Mouse (Mus musculus): ENCODE data around the gene Fam43b. TPM values are rescaled to one million over a fixed set of nuclear protein-coding genes. Genes with fewer than 3 reads are reported as not detected.
A peak's percentile ranks its signal among the peaks of the same experiment; 100 is the strongest.

Fam43b gene
- total and polyA plus RNA-seq, 3 experiments, result not detected

DNA sequence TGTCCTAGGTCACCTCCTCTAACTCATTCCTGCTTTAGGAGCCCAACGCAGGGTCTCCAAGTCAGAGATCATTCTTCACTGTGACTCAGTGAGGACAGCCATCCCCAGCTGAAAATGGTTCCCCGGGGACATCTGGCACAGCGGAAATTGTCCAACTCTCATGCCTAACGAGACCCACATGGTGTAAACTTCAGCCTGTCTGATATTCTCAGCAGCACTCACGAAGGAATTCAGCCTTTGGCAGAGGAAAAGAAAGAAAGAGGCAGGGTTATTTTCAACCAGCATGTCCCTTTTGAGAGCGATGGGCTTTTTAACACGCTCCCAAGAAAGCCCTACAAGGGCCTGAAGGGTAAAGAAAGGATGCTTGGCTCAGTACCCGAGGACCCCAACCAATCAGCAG, 35.0 kb upstream of the Fam43b start:
- H3K4me1 ChIP-seq (ENCODE audit: control insufficient read depth in 1 of 2, insufficient read depth in 2 of 2), result peaks cover 8 to 29% of the 10 kb centered on the region in 2 experiments
- TF ChIP-seq RAD21 (IDR thresholded peaks at IDR 0.05; ENCODE audit: low read depth, low read length) (no peak), MYC (IDR thresholded peaks at IDR 0.05; ENCODE audit: low read depth, low read length) (no peak), ELF1 (IDR thresholded peaks at IDR 0.05; ENCODE audit: low read depth, low read length) (no peak), EP300 (IDR thresholded peaks at IDR 0.05; ENCODE audit: low read length) (no peak)
- DNase-seq (ENCODE audit: extremely low read depth), result no peak
- H3K79me2 ChIP-seq (replicated peaks; ENCODE audit: control insufficient read depth, extremely low read depth, insufficient read depth, poor library complexity, severe bottlenecking), result peaks cover 15% of the 10 kb centered on the region
- H3K9me3 ChIP-seq (replicated peaks; ENCODE audit: low read length), result no peaks in the 10 kb centered on the region
- no peak overlapping the region for H3K9ac ChIP-seq (ENCODE audit: insufficient read depth, low read depth)
- H3K27ac ChIP-seq (ENCODE audit: insufficient read depth, low read depth), result no peak overlapping the region
- dilution Hi-C loops (cut with MboI; ENCODE audit: extremely low pct_ligation_motif_present, extremely low pct_unique_long_range_greater_than_20kb, low sequenced_read_pairs), result no loop called here
- in situ Hi-C loops (cut with MboI; ENCODE audit: low pct_ligation_motif_present, low pct_unique_long_range_greater_than_20kb, low sequenced_read_pairs), result loop anchor here (5.0 kb wide), 1 partner anchor 114 kb away; no protein-coding TSS in a partner anchor
- H3K36me3 ChIP-seq (replicated peaks in 1 of 2; ENCODE audit: control insufficient read depth in 1 of 2, insufficient read depth in 1 of 2, low read length in 1 of 2), result peaks cover 0 to 5% of the 10 kb centered on the region in 2 experiments
- peaks cover 62% of the 10 kb centered on the region for H3K27me3 ChIP-seq (replicated peaks)
- no peak overlapping the region for H3K4me2 ChIP-seq (ENCODE audit: insufficient read depth, low read depth, poor library complexity, severe bottlenecking)
- H3K4me3 ChIP-seq (replicated peaks in 1 of 3; ENCODE audit: low read depth in 2 of 3, low read length in 2 of 3, poor library complexity in 1 of 3), result no peak overlapping the region

DNA sequence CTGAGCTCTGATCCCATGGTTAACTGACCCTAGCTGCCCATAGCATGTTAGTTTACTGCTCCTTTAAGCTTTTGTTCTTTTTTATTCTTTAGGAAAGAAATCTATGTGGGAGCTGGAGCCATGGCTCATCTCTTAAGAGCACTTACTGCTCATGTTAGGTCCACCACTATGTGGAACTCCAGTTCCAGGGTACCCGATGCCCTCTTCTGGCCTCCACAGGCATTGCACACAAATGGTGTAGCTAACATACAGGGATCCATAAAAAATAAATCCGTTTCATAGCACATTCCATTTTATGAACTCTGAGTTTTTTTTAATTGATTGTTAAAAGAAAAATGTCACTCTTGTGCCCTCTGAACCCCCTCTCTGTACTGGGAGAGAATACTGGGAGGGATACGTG, 33.5 kb upstream of the Fam43b start:
- H3K36me3 ChIP-seq (replicated peaks in 1 of 2; ENCODE audit: control insufficient read depth in 1 of 2, insufficient read depth in 1 of 2, low read length in 1 of 2), result no peaks in the 10 kb centered on the region
- peaks cover 69% of the 10 kb centered on the region for H3K27me3 ChIP-seq (replicated peaks)
- in situ Hi-C loops (cut with MboI; ENCODE audit: low pct_ligation_motif_present, low pct_unique_long_range_greater_than_20kb, low sequenced_read_pairs), result loop anchor here (5.0 kb wide), 1 partner anchor 112 kb away; no protein-coding TSS in a partner anchor
- no peaks in the 10 kb centered on the region for H3K9me3 ChIP-seq (replicated peaks; ENCODE audit: low read length)
- dilution Hi-C loops (cut with MboI; ENCODE audit: extremely low pct_ligation_motif_present, extremely low pct_unique_long_range_greater_than_20kb, low sequenced_read_pairs), result no loop called here
- no peak overlapping the region for H3K4me2 ChIP-seq (ENCODE audit: insufficient read depth, low read depth, poor library complexity, severe bottlenecking)
- peaks cover under 1% of the 10 kb centered on the region; the same call in 1 of the 2 replicates for H3K79me2 ChIP-seq (replicated peaks; ENCODE audit: control insufficient read depth, extremely low read depth, insufficient read depth, poor library complexity, severe bottlenecking)
- TF ChIP-seq CTCF (conservative IDR thresholded peaks at IDR 0.05 in 1 of 2, IDR thresholded peaks at IDR 0.05 in 1 of 2; ENCODE audit: low read depth in 2 of 2, low read length in 2 of 2) (peak; percentile 62 to 72), ZKSCAN1 (IDR thresholded peaks at IDR 0.05; ENCODE audit: borderline replicate concordance, low read depth, low read length) (no peak), SMC3 (IDR thresholded peaks at IDR 0.05; ENCODE audit: low read depth, low read length) (peak; percentile 47), RAD21 (IDR thresholded peaks at IDR 0.05; ENCODE audit: low read depth, low read length) (peak; percentile 50)
- peaks cover 5 to 23% of the 10 kb centered on the region in 2 experiments for H3K4me1 ChIP-seq (ENCODE audit: control insufficient read depth in 1 of 2, insufficient read depth in 2 of 2)
- H3K27ac ChIP-seq (ENCODE audit: insufficient read depth, low read depth), result no peak overlapping the region
- DNase-seq (ENCODE audit: extremely low read depth), result peak; percentile 49
- no peak overlapping the region for H3K9ac ChIP-seq (ENCODE audit: insufficient read depth, low read depth)
- H3K4me3 ChIP-seq (replicated peaks in 1 of 3; ENCODE audit: low read depth in 2 of 3, low read length in 2 of 3, poor library complexity in 1 of 3), result no peak overlapping the region

DNA sequence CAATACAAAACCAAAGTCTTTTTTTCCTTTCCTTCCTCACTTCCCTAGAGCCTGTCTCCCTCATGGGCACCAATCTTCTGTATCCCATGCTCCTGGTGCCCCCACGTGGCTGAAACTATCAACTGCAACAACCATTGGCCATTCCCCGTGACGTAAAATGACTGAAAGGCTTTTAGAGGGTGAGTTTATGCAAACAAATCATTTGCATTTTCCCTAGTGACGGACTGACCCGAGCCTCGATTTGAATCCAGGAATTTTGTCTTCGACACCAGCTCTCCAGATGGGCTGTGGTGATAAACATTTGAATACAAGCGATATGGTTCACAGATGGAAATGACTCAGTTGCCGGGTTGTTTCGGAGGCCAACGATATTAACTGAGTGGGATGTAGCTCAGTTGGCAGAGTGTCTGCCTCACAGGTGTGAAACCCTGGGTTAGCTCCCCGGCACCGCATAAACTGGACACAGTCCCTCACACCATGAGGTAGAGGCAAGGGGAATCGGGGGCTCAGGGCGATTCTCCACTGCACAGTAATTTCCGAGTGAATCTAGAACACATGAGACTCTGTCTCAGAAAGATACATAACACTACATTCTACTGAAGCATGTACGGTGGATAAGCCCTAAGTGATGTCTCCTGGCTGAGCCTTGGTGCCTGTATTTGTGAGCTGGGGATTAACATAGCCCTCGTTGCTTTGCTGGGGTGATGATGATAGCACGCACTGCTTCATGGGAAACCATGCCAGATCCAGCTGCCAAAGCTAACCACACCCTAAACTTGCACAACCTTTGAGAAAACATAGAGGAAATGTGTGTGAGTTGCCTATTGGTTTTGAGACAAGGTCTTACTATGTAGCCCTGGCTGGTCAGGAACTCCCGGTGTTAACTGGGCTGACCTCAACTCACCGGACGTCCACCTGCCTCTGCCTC, 30.7 kb upstream of the Fam43b start:
- peaks cover 78% of the 10 kb centered on the region for H3K27me3 ChIP-seq (replicated peaks)
- peak overlapping the region; percentile 72 for H3K4me2 ChIP-seq (ENCODE audit: insufficient read depth, low read depth, poor library complexity, severe bottlenecking)
- peak; percentile 89 for DNase-seq (ENCODE audit: extremely low read depth)
- no peak overlapping the region for H3K27ac ChIP-seq (ENCODE audit: insufficient read depth, low read depth)
- H3K79me2 ChIP-seq (replicated peaks; ENCODE audit: control insufficient read depth, extremely low read depth, insufficient read depth, poor library complexity, severe bottlenecking), result no peaks in the 10 kb centered on the region
- no peak overlapping the region for H3K4me3 ChIP-seq (replicated peaks in 1 of 3; ENCODE audit: low read depth in 2 of 3, low read length in 2 of 3, poor library complexity in 1 of 3)
- H3K4me1 ChIP-seq (ENCODE audit: control insufficient read depth in 1 of 2, insufficient read depth in 2 of 2), result peaks cover 5 to 18% of the 10 kb centered on the region in 2 experiments
- dilution Hi-C loops (cut with MboI; ENCODE audit: extremely low pct_ligation_motif_present, extremely low pct_unique_long_range_greater_than_20kb, low sequenced_read_pairs), result no loop called here
- no peak overlapping the region for H3K9ac ChIP-seq (ENCODE audit: insufficient read depth, low read depth)
- in situ Hi-C loops (cut with MboI; ENCODE audit: low pct_ligation_motif_present, low pct_unique_long_range_greater_than_20kb, low sequenced_read_pairs), result no loop called here
- H3K9me3 ChIP-seq (replicated peaks; ENCODE audit: low read length), result peaks cover 15% of the 10 kb centered on the region
- no peaks in the 10 kb centered on the region for H3K36me3 ChIP-seq (replicated peaks in 1 of 2; ENCODE audit: control insufficient read depth in 1 of 2, insufficient read depth in 1 of 2, low read length in 1 of 2)
- TF ChIP-seq UBTF (IDR thresholded peaks at IDR 0.05; ENCODE audit: low read depth, low read length) (no peak), JUND (conservative IDR thresholded peaks at IDR 0.05; ENCODE audit: low read depth, low read length) (no peak; the same call in 1 of the 2 replicates), NELFE (IDR thresholded peaks at IDR 0.05; ENCODE audit: low read depth, low read length) (no peak), RAD21 (IDR thresholded peaks at IDR 0.05; ENCODE audit: low read depth, low read length) (peak; percentile 96), MYC (IDR thresholded peaks at IDR 0.05; ENCODE audit: low read depth, low read length) (no peak), IRF4 (IDR thresholded peaks at IDR 0.05; ENCODE audit: low read depth, low read length) (0 out of 2 replicates have a peak, but pooled peaks have one; percentile 6), E2F4 (IDR thresholded peaks at IDR 0.05; ENCODE audit: insufficient replicate concordance, low read depth, low read length) (no peak), POLR2A (IDR thresholded peaks at IDR 0.05; ENCODE audit: low read depth, low read length) (no peak), ZMIZ1 (IDR thresholded peaks at IDR 0.05; ENCODE audit: low read depth, low read length) (no peak), TBP (conservative IDR thresholded peaks at IDR 0.05; ENCODE audit: low read depth, low read length) (no peak), KAT2A (IDR thresholded peaks at IDR 0.05; ENCODE audit: insufficient replicate concordance, low read length) (no peak), MAX (IDR thresholded peaks at IDR 0.05; ENCODE audit: low read length) (peak; percentile 74), MXI1 (IDR thresholded peaks at IDR 0.05; ENCODE audit: low read depth, low read length) (no peak), CHD1 (IDR thresholded peaks at IDR 0.05; ENCODE audit: low read depth, low read length) (no peak), USF1 (IDR thresholded peaks at IDR 0.05; ENCODE audit: low read depth, low read length) (no peak), MEF2A (IDR thresholded peaks at IDR 0.05; ENCODE audit: borderline replicate concordance, low read depth, low read length) (peak; percentile 31; the same call in 1 of the 2 replicates), MAZ (IDR thresholded peaks at IDR 0.05; ENCODE audit: low read depth, low read length) (no peak), HCFC1 (IDR thresholded peaks at IDR 0.05; ENCODE audit: low read depth, low read length) (no peak)

Data from CH12.LX (cell line).